In genomic region chr2:116849980-116850636, GRCm38 (mm10) we compare ENCODE assay signal across 17 mouse cellular contexts. TPM values are rescaled to one million over a fixed set of nuclear protein-coding genes. Genes with fewer than 3 reads are reported as not detected.
DNase-seq lines count a peak whose midpoint lies in the region.
"Had no signal": no experiment of that assay in that cellular context is flagged by ENCODE, and none has a peak within 500 bp of the region (broad histone marks: within the 10 kb centered on the region; RNA-seq: fewer than 3 reads in every experiment).

No protein-coding gene starts in this region.

- intact Hi-C loops in heart, postnatal 14 days (cut with DNase I), result no loop called here

- DNase-seq in heart, adult 11 months, result peak; percentile 84
- DNase-seq in heart, postnatal 14 days, result no peak
- DNase-seq in lung, postnatal 10 days, result peak; percentile 10
- DNase-seq in lung, adult 18-20 months, result no peak
- DNase-seq in ZHBTc4 (ENCODE audit: low read depth, low spot score) (peak; percentile 17), adipocyte (ENCODE audit: low spot score) (no peak)
- DNase-seq in layer of hippocampus, postnatal 14 days (ENCODE audit: low spot score in 2 of 2), result peak; percentile 41 to 76
- no peak for DNase-seq in frontal cortex, adult 2 months (ENCODE audit: extremely low spot score in 1 of 2, low spot score in 1 of 2)
- DNase-seq: adrenal gland, postnatal 25 days; heart, postnatal 36 days; kidney, adult 2 months; kidney, postnatal 4 days; right cerebral cortex, postnatal 25 days; thymus, postnatal 36 days had no signal

RNA-seq across cellular contexts. Expression of gene Tmco5, which starts 28.4 kb away (rescaled TPM):
- total RNA-seq in heart, postnatal 14 days (2021), result not detected
- total RNA-seq in layer of hippocampus, postnatal 14 days (2021), result 1 to 10 TPM in 1 of 2 experiments, under 1 TPM in 1; 0.99 to 1.7 TPM
- polyA plus RNA-seq in frontal cortex, adult 2 months (2012; rRNA removed), result 2.0 and 2.6 TPM in 2 replicates
- total RNA-seq: adrenal gland, postnatal 25 days; heart, adult 8-10 months; heart, postnatal 36 days had no signal
- polyA plus RNA-seq: kidney, adult 2 months; limb, embryonic 14.5 days; neural tube, embryonic 15.5 days had no signal

Comparison
In these comparisons a context has a peak if more than half of its experiments do, and no peak if none do; other contexts are left out.
1. DNase-seq: peak in heart, adult 11 months (single experiment), lung, postnatal 10 days (single experiment), ZHBTc4 (single experiment) and layer of hippocampus, postnatal 14 days (2 of 2); none in heart, postnatal 14 days (0 of 2), lung, adult 18-20 months (0 of 2), adipocyte (single experiment) and frontal cortex, adult 2 months (0 of 2).